11 mouse cellular contexts compared by ENCODE assay signal in the genomic region with DNA sequence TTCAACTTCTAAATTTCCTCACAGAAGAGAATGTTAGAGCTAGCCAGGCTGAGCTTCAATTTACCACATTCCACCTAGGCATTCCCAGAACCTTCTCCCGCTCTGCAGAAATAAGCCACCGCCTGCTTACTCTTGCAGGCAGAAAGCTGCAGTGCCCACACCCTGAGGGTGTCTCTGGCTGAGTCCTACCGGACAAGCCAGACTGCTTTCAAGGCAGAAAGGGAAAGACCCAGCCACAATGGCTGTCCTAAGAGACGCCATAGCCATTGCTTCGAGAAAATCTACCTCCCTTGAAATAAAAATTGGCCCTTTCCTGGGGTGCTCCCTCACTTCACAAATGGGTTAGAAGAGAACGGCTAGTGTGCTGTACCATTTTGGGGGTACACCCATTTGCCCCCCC.
DNase-seq lines count a peak whose midpoint lies in the region; ATAC-seq and TF ChIP-seq lines count a peak whose summit lies in the region.
"Had no signal": no experiment of that assay in that cellular context is flagged by ENCODE, and none has a peak within 500 bp of the region (broad histone marks: within the 10 kb centered on the region; RNA-seq: fewer than 3 reads in every experiment).

No protein-coding gene starts in this region.

- no peak for ATAC-seq in hindbrain, embryonic 12.5 days (ENCODE audit: low FRiP score)
- no peak for ATAC-seq in midbrain, postnatal 0 days (ENCODE audit: low FRiP score)

- 0 out of 2 replicates have a peak, but pooled peaks cover 2% of the 10 kb centered on the region for H3K4me1 ChIP-seq in cortical plate, adult 2 months (ENCODE audit: control insufficient read depth, insufficient read depth, low read length)
- H3K4me1 ChIP-seq in hindbrain, embryonic 12.5 days = peaks cover 47% of the 10 kb centered on the region
- peaks cover 3% of the 10 kb centered on the region; the same call in 1 of the 2 replicates for H3K4me1 ChIP-seq in midbrain, postnatal 0 days (ENCODE audit: insufficient read depth, low read length)

- peaks cover 15% of the 10 kb centered on the region for H3K36me3 ChIP-seq in hindbrain, embryonic 12.5 days
- peaks cover 8% of the 10 kb centered on the region; the same call in 1 of the 2 replicates for H3K36me3 ChIP-seq in midbrain, postnatal 0 days (ENCODE audit: insufficient read depth, low read length)
- H3K36me3 ChIP-seq: stomach, embryonic 15.5 days had no signal

- H3K9ac ChIP-seq in hindbrain, embryonic 12.5 days = peak overlapping the region; percentile 97
- H3K9ac ChIP-seq in midbrain, postnatal 0 days (replicated peaks; ENCODE audit: low read length, poor library complexity, severe bottlenecking) = peak overlapping the region; percentile 99
- H3K9ac ChIP-seq: stomach, embryonic 15.5 days had no signal

- peak; percentile 46; the same call in 1 of the 2 replicates for TF ChIP-seq POLR2A in cortical plate, adult 2 months (IDR thresholded peaks at IDR 0.05; ENCODE audit: extremely low read depth, insufficient read depth, low read length)

- peak overlapping the region; percentile 82 for H3K4me3 ChIP-seq in cortical plate, adult 2 months (ENCODE audit: insufficient read depth, low read length)
- peak overlapping the region; percentile 71 for H3K4me3 ChIP-seq in hindbrain, embryonic 12.5 days
- peak overlapping the region; percentile 67 for H3K4me3 ChIP-seq in midbrain, postnatal 0 days (ENCODE audit: low read depth, low read length)
- H3K4me3 ChIP-seq: myocyte; stomach, embryonic 15.5 days had no signal

- H3K9me3 ChIP-seq in hindbrain, embryonic 12.5 days (replicated peaks) = no peaks in the 10 kb centered on the region
- no peaks in the 10 kb centered on the region for H3K9me3 ChIP-seq in midbrain, postnatal 0 days (ENCODE audit: low read length)
- H3K9me3 ChIP-seq: stomach, embryonic 15.5 days had no signal

- peaks cover 33% of the 10 kb centered on the region for H3K27me3 ChIP-seq in hindbrain, embryonic 12.5 days
- no peaks in the 10 kb centered on the region for H3K27me3 ChIP-seq in midbrain, postnatal 0 days (ENCODE audit: insufficient read depth, low read length)

- WGBS in hindbrain, embryonic 12.5 days = 46% methylated on average over 6 of the region's 6 CpGs
- WGBS in midbrain, postnatal 0 days = 29% methylated on average over 6 of the region's 6 CpGs

- peak overlapping the region; percentile 33 for H3K27ac ChIP-seq in cortical plate, adult 2 months (ENCODE audit: insufficient read depth, low read length)
- H3K27ac ChIP-seq in hindbrain, embryonic 12.5 days = peak overlapping the region; percentile 99
- peak overlapping the region; percentile 100 for H3K27ac ChIP-seq in midbrain, postnatal 0 days (ENCODE audit: low read depth, low read length)
- H3K27ac ChIP-seq: stomach, embryonic 15.5 days had no signal

- TF ChIP-seq CTCF in cortical plate, adult 2 months (IDR thresholded peaks at IDR 0.05; ENCODE audit: extremely low read depth, insufficient read depth, low read length) = no peak
- TF ChIP-seq CTCF in midbrain, postnatal 0 days (IDR thresholded peaks at IDR 0.05) = no peak

- peak; percentile 66 for DNase-seq in cerebellum, adult 9-10 months
- DNase-seq in midbrain, postnatal 0 days (ENCODE audit: low spot score) = no peak
- no peak for DNase-seq in lung, postnatal 10 days
- no peak for DNase-seq in gastrocnemius, postnatal 25 days
- DNase-seq in lung, postnatal 4 days = no peak
- DNase-seq: kidney, adult 11 months; right cerebral cortex, postnatal 14 days had no signal

- peak overlapping the region; percentile 64 for H3K4me2 ChIP-seq in hindbrain, embryonic 12.5 days (replicated peaks)
- peak overlapping the region; percentile 95 for H3K4me2 ChIP-seq in midbrain, postnatal 0 days (ENCODE audit: low read depth, low read length, poor library complexity, severe bottlenecking)
- H3K4me2 ChIP-seq: stomach, embryonic 15.5 days had no signal

Comparison
In these comparisons a context has a peak if more than half of its experiments do, and no peak if none do; other contexts are left out.
1. H3K27ac ChIP-seq: peak in every context shown above with its lines; median percentile 100 in midbrain, postnatal 0 days; 99 in hindbrain, embryonic 12.5 days; 33 in cortical plate, adult 2 months.